Mouse (Mus musculus) cerebellum, postnatal 10 days (tissue): ENCODE results near the gene Ppp2r2c.

Experiments used
- DNase-seq, 2 experiments: peaks; one replicate each; pipeline ENCODE4 v3.0.0; 2021; ENCODE audit warnings: mixed read lengths in 2 of 2

Gene Ppp2r2c

DNA sequence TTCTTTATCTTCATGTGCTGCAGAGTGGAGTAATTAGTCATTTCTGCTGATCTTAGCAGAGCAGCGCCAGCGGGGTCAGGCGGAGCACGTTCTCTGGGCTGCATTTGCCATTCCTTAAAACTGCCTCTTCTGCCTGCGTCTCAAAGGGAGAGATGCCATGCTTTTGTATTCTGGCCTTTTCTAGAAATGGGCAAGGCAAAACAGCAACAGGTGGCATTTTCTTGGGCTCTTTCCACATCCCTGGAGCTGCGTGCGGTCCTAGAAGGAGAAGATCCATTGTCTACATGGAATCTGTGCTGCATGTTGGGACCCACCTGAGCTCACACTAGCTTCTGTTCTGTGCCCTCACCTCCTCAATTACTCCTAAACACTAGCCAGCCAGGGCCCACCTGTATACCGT is 29.7 kb downstream of the Ppp2r2c start:
- peak; percentile 61 to 74 for DNase-seq

DNA sequence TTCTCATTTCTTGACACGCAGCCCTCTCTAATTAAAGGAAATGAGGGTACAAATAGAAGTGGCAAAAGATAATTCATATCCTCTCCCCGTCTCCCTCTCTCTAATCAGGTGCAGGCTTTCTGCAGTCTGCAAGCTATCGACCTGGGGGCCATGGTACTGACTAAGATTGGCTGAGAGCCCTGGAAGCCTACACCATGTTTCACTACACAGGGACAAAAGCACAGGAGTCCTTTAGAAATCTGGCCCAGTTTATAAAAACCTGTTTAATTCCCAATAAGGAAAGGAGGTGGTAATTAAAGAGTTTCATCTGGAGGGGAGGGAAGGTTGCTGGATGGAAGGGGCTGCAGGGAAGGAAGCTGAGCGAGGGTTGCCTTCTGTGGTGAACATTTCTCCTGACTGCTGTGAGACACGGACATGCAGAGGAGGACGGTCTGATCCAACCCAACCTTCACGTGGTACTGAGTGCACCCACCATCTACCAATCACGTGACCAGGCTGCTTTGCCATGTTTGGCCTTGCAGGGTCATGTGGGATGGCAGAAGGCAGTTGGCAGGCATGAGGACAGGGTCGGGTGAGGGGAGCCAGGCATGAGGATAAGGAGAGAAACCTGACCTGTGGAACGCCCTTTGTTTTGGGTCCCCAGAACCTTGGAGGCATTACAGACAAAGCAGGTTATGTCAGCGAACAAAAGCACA is 30.2 kb downstream of the Ppp2r2c start:
- DNase-seq, result peak; percentile 77 to 82

DNA sequence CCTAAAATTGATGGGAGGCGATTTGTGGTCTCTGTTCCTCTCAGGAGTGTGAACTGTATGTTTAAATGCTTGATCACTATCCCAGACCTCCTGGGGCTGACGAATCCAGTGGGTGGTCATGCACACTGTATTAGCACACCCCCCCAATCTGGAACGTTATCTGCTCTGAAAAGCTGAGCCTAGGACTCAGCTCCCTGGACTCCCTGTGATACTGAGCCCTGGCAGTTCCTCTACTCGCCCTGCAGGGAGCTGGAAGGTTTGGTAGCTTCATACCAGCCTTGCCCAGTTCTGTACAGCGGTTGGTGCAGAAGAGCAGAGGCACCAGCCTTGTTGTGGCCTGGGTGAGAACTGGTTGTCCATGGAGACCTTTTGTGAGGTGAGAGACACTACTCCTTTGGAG is 31.1 kb downstream of the Ppp2r2c start:
- peak; percentile 73 to 81 for DNase-seq

DNA sequence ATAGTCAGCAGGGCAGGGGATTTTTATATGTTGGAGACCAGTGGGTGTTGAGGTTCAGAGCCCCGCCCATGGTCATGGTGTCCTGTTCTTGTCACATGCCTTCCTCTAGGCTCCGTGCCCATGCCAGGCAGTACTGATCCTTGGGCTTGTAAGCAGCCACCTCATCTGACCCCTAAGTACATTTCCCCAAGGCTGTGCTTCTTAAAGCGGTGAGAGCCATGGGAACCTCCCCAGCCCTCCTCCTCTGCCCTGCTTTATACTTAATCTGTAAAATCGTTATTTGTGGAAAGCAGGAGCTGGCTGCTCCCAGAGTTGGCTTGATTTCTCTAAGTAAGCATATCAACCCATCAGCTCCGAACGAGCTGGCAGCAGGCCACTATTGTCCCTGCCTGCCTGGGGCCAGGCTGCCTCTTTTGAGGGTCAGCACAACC is 31.9 kb downstream of the Ppp2r2c start:
- DNase-seq, result peak; percentile 88 to 91

DNA sequence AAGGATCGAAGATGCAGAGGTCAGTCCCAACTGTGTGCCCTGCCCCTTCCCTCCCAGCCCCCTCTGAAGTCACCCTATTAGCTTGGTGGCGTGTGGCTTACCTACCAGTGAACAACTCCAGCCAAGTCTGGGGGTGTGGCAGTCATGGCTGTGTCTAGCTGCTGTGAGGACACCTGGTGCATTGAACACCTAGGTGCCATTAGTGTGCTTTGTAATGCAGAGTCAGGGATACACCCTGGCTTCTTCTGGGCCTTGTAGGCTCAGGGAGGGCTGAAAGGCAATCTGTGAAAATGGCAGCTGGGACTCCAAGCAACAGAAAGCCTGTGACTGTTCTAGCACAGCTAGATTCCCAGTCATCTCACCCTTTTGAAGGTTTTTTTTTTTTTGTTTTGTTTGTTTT is 34.5 kb downstream of the Ppp2r2c start:
- DNase-seq, result no peak

DNA sequence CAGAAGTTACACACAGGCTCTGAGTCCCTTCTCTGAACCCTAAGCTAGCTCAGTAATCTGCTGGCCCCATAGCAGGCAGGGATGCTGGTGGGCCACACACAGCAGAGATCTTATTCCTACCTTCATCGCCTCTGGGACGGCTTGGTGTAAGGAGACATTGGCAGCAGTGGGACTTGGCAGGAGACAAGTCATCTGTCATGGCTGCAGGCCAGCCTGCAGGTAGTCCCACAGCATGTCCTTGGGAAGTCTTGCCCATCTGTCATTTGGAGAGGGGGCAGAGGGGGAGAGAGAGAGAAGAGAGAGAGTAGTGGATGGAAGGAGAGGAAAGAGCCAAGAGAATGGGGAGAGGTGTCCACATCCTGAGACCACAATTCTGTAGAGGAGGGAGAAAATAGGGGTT is 35.8 kb downstream of the Ppp2r2c start:
- DNase-seq, result peak; percentile 88 to 93

DNA sequence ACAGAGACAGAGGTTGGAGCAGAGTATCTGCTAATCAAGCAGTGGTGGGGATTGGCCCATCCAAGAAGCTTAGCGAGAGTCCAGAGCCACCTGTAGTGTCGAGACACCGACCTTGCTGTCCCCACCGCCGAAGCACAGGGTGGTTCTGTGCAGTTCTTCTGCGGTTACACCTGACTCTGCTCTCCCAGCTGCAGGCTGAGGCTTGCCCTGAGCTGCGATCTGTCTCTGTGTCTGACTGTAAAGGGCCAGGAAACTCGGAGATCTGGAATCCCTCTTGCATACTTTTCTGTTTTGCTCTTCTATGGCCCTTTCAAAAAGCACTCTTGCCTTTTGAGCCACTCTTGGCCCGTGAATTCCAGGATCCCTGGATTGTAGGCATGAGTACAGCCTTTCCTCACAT is 36.4 kb downstream of the Ppp2r2c start:
- DNase-seq, result no peak

DNA sequence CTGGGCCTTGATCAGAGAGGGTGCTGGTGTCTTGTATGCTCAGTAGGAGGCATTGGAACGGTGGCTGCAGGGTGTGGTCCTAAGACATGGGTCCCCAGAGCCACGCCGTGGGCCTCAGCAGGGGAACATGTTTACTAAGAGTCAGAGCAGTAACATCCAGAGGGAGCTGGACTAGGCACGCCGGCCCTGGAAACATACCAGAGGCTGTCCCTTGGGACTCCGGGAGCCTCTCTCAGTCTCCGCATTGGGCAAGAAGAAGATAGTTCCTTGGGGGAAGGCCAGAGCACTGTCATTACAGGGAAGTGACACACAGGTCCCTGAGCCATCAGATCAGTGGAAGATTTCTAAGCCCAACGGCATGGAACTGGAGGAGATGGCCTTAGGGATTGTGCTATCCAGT is 36.9 kb downstream of the Ppp2r2c start:
- peak; percentile 74 to 82 for DNase-seq

DNA sequence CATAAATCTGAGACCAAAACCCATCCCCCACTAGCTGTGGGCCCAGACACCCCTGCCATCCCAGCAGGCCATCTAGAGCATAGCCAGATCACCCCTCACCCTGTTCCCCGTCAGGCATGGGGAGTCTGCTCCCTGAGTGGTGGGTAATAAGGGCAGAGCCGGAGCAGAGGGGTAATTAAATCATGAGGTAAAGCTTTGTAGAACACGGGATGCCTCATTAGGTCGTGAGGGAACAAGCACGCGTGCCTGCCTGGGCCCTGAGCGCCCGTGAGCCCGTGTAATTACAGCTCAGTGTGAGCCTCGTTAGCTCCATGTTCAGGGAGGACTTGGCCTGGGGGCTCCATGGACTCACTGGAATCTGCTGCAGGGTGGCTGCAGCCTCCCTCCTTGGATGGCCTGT is 39.4 kb downstream of the Ppp2r2c start:
- DNase-seq, result peak; percentile 27 to 34

DNA sequence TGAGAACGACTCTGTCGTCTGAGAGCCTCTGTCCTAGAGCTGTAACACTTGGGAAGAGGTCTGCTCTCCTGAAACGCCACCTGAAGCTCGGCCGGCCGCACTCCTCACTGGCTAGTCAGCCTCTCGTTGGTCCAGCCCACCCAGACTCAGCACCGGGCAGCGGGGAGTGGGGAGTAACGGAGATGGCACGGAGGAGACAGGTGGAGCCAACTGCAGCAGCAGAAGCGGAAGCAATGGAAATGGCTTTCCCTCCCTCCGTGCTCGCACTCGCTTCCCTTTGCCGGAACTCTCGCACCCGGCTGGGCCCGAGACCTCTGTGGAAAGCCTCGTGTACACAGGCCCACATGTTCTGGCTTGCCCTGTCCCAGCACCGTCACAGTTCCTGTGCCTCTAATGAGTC is 41.2 kb downstream of the Ppp2r2c start:
- DNase-seq, result peak; percentile 47 to 58

DNA sequence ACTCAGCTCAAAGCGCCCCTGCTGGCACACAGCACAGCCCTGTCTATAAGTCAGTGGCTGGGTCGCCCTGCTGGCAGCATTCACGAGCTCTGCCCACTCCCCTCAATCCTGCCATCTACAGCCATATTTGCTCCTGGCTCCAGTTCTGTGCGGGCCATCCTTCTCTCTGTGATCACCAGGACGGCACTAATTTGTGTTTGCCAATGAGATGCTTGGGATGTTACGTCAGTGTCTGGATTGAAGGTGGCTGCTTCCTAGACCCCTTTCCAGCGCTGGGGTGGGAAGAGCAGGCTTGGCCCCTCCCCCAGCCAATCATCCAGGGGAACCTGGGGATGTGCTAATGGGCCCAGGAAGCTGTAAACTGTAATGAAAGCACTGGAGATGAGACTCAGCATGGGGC is 42.7 kb downstream of the Ppp2r2c start:
- peak; percentile 75 to 85 for DNase-seq

DNA sequence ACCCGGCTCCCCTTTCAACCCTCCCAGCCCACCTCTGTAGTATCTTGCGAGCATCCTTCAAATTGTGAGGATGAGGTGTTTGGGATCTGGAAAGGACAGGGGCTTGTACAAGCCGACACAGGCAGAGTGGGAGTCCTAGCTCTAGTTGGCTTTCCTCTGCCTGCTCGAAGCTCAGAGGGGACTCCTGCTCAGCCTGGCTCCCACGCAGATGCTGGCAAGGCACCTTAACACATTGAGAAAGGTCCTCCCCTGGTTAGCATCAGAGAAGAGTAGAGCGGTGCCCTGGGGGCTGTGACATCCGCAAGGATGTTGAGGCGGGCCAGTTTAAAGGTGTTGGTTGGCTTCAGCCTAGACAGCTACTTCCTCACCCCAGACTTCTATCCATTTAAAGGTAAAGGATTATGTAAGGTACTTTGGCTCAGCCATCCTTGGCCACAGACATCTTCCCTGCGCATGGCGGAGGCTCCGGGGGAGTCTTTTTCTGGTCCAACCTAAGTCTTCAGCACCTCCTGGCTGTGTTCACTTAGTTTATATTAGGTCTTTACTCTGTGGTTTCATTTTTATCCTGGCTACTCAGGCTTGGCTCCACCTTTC is 43.5 kb downstream of the Ppp2r2c start:
- DNase-seq, result peak; percentile 40 to 48

DNA sequence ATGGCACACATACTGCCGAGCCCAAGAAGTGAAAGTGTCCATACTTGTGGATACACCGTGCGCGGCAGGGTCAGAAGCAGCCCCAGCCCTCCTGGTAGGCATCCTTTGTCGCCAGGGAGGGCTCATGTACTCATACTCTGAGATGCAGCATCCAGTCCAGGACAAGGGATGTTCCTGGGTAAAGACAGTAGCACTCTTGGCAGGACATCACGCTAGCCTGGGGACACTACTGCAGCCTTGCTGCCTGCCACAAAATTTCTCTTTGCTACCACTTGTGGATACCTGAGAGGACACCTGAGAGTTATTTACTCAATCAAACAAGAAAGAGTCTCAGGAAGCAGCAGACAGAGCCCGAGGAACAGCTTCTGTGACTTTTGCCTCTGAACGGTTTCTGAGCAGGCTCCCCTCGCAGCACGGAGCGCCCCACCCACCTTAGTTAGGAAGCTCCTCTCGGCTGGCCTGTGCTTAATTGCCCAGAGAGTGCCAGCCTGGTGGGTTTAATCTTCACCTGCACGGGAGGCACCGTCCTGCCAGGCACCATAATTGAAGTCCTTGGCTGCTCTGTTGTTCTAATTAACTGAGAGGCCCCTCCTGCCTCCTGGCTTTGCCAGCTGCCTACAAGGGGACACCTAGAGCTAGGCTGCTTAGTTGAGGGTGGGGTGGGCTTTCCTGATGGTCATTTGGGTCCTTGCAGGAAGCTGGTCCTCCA is 44.4 kb downstream of the Ppp2r2c start:
- peak; percentile 72 to 81 for DNase-seq

DNA sequence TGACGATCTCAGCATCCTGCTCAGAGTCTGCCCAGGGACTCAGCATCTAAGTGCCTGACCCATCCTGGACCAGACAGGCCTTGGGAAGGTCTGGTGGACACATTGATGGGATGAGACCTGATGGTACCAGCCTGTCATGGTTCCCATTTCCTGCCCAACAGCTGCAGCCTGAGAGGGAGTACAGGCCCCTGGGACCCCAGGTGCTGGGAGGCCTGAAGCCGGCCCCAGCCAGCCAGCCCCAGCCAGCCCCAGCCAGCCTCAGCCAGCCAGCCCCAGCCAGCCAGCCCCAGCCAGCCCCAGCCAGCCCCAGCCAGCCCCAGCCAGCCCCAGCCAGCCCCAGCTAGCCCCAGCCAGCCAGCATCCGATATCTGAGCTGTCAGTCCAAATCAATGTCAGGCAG is 46.9 kb downstream of the Ppp2r2c start:
- peak; percentile 85 to 93 for DNase-seq

DNA sequence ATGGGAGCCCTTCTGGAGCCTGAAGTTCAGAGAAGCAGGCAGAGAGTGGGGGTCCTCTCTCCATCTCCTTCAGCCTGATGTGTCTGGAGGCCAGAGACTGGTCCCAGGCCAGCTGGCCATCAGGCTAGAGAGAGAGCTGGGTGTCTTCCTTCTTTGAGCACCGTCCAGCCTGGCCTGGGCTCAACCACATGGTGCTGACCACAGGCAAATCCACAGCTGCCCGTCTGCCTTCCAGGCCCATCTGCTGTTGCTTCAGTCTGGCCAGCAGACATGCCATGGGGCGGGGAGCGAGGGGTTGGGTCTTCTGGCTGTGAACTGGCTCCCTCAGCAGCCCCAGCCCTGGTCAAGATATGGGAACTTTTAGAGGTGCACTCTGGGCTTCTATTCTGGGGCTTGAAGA is 48.3 kb downstream of the Ppp2r2c start:
- DNase-seq, result peak; percentile 90 to 95

DNA sequence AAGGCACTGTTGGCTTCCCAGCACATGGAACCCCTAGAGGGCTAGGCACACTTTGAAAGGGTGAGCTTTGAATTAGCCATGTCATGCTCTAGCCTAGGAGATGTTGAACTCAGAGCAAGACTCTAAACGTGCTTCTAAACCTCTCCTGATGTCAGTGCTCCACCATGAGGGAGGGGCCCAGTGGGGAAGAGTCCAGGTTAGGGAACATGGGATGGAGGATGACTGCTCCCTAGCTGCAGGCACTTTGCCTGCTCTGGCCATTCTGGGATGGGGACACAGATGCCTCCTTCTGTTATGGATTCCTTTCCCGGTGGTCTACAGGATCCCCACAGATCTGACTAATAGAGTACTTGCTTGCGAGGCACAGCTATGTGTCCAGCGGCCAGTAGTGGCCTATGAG is 48.9 kb downstream of the Ppp2r2c start:
- peak; percentile 65 to 66 for DNase-seq

DNA sequence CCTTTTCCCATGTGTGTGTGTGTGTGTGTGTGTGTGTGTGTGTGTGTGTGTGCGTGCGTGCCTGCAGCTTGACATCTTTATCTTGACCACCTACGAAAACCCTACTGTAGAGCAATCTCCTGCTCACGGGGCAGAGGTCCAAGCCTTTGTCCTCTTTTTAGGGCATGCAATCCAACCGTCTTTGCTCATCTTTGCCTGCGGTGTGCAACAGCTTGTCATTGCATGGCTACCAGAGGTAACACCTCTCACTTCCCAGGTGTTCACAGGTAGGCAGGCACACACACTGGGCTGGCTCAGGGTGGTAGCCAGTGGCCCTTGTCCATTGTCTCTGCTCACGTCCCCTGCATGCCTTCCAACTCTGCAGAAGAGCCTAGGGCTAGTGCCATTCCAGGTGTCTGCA is 49.7 kb downstream of the Ppp2r2c start:
- DNase-seq, result peak; percentile 47 to 51

DNA sequence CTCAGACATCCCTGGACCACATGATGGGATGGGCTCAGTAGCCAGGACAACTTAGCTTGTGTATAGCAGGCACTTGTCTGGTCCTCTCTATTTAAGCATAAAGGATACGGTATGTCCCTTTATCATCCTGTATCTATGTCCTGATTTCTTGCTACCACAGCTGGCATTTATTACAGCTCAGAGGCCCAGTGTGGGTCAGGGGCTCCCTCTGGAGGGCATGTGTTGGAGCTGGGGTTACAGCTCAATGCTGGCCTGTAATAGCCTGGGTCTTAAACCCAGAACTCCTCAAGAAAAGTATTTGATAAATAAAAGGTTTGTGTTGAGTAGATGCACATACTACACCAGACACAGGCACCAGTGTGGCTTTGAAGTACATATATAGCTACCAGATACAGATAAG is 51.8 kb downstream of the Ppp2r2c start:
- DNase-seq, result peak; percentile 80 to 83

DNA sequence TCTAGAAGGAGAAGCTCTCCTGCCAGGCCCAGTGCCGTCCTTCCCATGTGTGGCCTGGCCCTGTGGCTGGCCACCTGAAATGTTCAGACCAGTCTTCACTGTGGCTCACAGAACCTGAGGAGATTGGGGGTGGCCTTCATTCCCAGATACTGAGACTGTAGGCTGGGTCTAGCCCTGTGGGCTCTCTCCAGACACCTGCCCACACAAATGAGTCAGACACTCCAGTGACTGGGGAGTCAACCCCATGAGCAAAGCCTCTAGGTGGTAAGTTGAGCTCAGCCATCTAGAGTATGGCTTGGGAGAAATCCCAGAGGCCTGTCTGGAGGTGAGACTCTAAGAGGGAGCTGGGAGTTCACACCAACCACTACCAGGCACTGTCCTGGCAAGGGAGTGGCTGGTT is 53.6 kb downstream of the Ppp2r2c start:
- DNase-seq, result no peak

DNA sequence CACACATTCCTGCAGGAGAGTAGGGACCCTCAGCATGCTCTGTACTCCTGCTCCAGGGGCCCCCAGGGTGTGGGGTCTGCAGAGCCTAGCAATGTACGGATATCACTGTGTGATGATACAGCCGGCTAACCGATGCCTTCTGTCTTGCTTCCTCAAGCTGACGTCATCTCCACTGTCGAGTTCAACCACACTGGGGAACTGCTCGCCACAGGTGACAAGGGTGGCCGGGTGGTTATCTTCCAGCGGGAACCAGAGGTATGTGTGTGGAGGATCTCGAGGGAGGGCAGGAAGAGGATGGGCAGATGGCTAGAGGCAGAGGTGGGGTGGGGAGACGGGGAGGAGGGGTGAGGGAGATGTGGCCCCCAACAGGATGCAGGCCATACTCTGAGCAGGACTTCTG is 54.5 kb downstream of the Ppp2r2c start:
- DNase-seq, result no peak

DNA sequence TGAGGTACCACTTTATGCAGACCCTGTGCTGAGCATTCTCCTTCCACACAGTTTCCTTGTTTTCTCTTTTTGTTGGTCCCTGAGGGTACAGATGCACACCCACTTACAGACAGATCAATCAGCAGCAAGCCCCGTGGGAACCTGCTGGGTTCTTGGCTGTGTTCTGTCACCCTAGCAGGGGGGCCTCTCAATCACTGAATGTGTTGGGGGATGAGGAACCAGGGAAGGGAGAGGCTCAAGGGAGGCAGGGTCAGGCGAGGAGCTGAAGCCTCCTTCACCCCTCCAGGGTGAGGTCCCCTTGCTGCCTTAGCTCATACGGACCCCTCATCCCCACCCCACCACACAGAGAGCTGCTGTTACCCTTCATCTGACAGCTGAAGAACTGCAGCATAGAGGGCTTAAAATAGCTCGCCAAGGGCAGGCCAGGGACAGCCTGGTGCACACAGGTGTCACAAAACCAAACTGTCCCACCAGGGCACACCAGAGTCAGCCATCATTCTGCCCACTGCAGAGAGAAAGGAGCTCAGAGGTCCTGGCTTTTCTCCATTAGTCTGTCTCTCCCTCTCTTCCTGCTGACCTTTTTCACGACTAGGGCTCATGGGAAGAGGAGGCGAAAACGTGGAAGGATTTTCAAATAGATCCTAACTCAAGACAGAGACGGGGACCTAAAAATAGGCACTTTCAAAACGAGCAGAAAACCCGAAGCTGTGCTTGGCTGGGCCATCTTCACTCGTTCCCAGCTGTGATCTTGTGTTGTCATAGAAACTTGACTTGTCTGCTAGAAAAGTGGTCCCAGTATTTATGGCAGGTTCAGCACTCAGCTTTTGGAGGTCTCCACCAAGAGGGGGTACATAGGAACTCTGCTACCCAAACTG is 55.8 kb downstream of the Ppp2r2c start:
- DNase-seq, result peak; percentile 63 to 70

DNA sequence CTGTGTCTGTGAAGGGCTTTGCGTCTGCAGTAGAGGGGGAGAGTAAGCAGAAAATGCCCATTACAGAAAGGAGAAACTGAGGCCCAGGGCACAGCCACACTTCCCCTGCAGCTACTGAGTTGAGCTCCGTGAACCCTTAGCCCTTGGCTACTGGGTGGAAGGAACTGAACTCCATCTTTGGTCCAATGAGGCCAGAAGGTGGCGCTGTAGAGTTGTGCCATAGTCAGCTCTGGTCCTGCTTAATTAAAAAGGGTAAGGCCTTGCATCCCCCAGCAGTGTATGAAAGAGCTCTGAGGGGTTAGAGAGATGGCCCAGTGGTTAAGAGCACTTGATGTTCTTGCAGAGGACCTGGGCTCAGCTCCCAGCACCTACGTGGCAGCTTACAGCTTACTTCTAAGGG is 60.4 kb downstream of the Ppp2r2c start:
- peak; percentile 74 to 82 for DNase-seq

DNA sequence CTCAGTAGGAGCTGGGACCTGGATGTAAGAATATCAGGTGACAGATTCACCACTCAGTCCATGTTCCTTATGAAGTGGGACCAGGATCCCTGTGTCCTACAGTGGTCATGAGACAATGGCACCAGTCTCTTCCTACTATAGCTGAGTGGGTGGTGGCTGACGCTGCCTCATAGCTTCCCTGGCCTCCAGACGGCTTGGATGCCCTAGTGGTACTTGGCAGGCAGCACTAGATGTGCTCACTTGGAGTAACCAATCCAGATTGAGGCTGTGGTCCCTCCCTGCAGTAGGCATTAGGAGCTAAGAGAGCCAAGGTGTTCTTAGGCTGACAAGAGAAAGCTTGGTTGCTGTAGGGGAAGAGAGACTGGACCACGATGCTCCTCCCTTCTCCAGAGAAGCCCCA is 61.1 kb downstream of the Ppp2r2c start:
- peak in 1 of 2 experiments; percentile 43 for DNase-seq
